Mouse (Mus musculus): Measurements from ENCODE around the gene Plcxd1. TPM values are rescaled to one million over a fixed set of nuclear protein-coding genes. Genes with fewer than 3 reads are reported as not detected.

The Plcxd1 gene
- polyA plus RNA-seq, 1 experiment from 2014 or later, result 0.07 TPM

- no peak overlapping the region for H3K4me3 ChIP-seq (ENCODE audit: inconsistent target)
- H3K79me2 ChIP-seq (ENCODE audit: inconsistent target), result peaks cover 41% of the 10 kb centered on the region
- peaks cover 36% of the 10 kb centered on the region for H3K36me3 ChIP-seq (ENCODE audit: inconsistent target)
- H3K27ac ChIP-seq, result no peak overlapping the region
- 95% methylated on average over 3 of the region's 3 CpGs for WGBS (ENCODE audit: missing documents)
Measured at GRCm38 (mm10) chr5:110139325-110139724, 39.6 kb downstream of the Plcxd1 start.

DNA sequence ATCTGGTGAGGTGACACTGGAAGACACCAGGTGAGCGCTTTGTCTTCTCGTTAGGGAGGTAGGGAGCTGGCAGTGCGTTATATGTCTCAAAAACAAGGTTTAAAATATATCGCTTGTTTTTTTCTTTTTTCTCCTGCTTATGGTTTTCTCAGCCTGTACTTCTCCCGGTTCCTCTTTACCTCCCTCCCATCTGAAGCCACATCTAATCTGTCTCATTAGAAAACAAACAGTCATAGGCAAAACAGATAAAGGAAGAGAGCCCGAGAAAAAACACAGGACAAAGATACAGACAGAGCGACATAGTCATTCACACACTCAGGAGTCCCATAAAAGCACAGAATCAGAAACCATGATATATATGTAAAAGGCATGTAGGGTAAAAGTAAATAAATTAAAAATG, 40.7 kb downstream of the Plcxd1 start:
- Histone ChIP-seq H3K27ac (no peak overlapping the region), H3K79me2 (ENCODE audit: inconsistent target) (peaks cover 41% of the 10 kb centered on the region), H3K36me3 (ENCODE audit: inconsistent target) (peaks cover 47% of the 10 kb centered on the region), H3K4me3 (ENCODE audit: inconsistent target) (no peak overlapping the region)
- 98% methylated on average over 5 of the region's 7 CpGs for WGBS (ENCODE audit: missing documents)

- H3K36me3 ChIP-seq (ENCODE audit: inconsistent target), result peaks cover 65% of the 10 kb centered on the region
- WGBS (ENCODE audit: missing documents), result 93% methylated on average over 2 of the region's 2 CpGs
- peaks cover 26% of the 10 kb centered on the region for H3K79me2 ChIP-seq (ENCODE audit: inconsistent target)
- no peak overlapping the region for H3K27ac ChIP-seq
- no peak overlapping the region for H3K4me3 ChIP-seq (ENCODE audit: inconsistent target)
Measured at GRCm38 (mm10) chr5:110142309-110142708, 42.5 kb downstream of the Plcxd1 start.

DNA sequence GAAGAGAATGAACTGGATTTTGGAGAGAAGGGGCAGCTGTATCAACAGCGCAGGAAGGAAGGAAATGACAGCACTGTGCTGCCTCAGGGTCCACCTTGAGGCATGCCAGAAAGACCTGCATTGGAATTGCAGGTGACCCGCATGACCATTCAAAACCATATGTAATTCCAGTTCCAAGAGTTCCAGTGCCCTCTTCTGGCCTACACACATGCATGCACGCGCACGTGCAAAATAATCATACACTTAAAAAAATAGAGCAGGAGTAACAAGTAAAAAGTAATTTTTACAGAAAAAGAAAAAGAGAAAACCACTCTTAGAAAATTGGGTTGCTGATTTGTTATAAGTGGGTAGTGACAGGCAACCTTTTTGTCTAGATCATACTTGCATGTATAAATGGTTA, 43.2 kb downstream of the Plcxd1 start:
- no peak overlapping the region for H3K27ac ChIP-seq
- no peak overlapping the region for H3K4me3 ChIP-seq (ENCODE audit: inconsistent target)
- 88% methylated on average over 5 of the region's 5 CpGs for WGBS (ENCODE audit: missing documents)
- peaks cover 67% of the 10 kb centered on the region for H3K36me3 ChIP-seq (ENCODE audit: inconsistent target)
- peaks cover 19% of the 10 kb centered on the region for H3K79me2 ChIP-seq (ENCODE audit: inconsistent target)

Other genes with a start within 250 kb of the Plcxd1 start
- gene Gm15446, start 176.6 kb upstream of the Plcxd1 start, polyA plus RNA-seq (2018), result 5.5 to 6.7 TPM (median 6.1 TPM) in 3 replicates
- gene Zfp932, start 103.4 kb upstream of the Plcxd1 start, polyA plus RNA-seq (2018), result 14.3 to 15.9 TPM (median 15.7 TPM) in 3 replicates
- gene Gm17655, start 27.5 kb upstream of the Plcxd1 start, polyA plus RNA-seq (2018), result 3.1 to 5.1 TPM (median 3.1 TPM) in 3 replicates
- gene Gm35315, start 5.5 kb upstream of the Plcxd1 start, polyA plus RNA-seq (2018), result 0.06 to 0.51 TPM (median 0.10 TPM) in 3 replicates
- gene Gtpbp6, start 8.2 kb downstream of the Plcxd1 start, polyA plus RNA-seq (2018), result 5.6 to 22.4 TPM (median 15.8 TPM) in 3 replicates
- 2.0 to 5.7 TPM (median 2.3 TPM) in 3 replicates for gene Zfp605, start 10.1 kb downstream of the Plcxd1 start, polyA plus RNA-seq (2018)
- gene Chfr, start 35.9 kb downstream of the Plcxd1 start, polyA plus RNA-seq (2018), result 26.2 to 38.4 TPM (median 30.9 TPM) in 3 replicates
- 22.1 to 29.2 TPM (median 23.3 TPM) in 3 replicates for gene Golga3, start 76.7 kb downstream of the Plcxd1 start, polyA plus RNA-seq (2018)
- 22.8 to 37.6 TPM (median 32.0 TPM) in 3 replicates for gene Ankle2, start 131.0 kb downstream of the Plcxd1 start, polyA plus RNA-seq (2018)
- gene Pgam5, start 169.9 kb downstream of the Plcxd1 start, polyA plus RNA-seq (2018), result 13.1 to 37.7 TPM (median 18.8 TPM) in 3 replicates
- 1.5 to 1.8 TPM (median 1.5 TPM) in 3 replicates for gene Pxmp2, start 186.2 kb downstream of the Plcxd1 start, polyA plus RNA-seq (2018)
- 0.57 to 14.9 TPM (median 4.5 TPM) in 3 replicates for gene Pole, start 186.3 kb downstream of the Plcxd1 start, polyA plus RNA-seq (2018)
- not detected in 3 replicates for gene P2rx2, start 243.2 kb downstream of the Plcxd1 start, polyA plus RNA-seq (2018)
- not detected in 3 replicates for gene Lrcol1, start 244.8 kb downstream of the Plcxd1 start, polyA plus RNA-seq (2018)